Mouse (Mus musculus): Measurements from ENCODE around the gene Atl3. TPM values are rescaled to one million over a fixed set of nuclear protein-coding genes. Genes with fewer than 3 reads are reported as not detected.

Atl3 gene
- polyA plus RNA-seq (2014; fragmentation: Illumina TruSeq; extraction: RNeasy Lipid Tissue Mini Kit (QIAGEN cat#74804); ENCODE audit: low read depth, low replicate concordance), result 415 TPM

DNA sequence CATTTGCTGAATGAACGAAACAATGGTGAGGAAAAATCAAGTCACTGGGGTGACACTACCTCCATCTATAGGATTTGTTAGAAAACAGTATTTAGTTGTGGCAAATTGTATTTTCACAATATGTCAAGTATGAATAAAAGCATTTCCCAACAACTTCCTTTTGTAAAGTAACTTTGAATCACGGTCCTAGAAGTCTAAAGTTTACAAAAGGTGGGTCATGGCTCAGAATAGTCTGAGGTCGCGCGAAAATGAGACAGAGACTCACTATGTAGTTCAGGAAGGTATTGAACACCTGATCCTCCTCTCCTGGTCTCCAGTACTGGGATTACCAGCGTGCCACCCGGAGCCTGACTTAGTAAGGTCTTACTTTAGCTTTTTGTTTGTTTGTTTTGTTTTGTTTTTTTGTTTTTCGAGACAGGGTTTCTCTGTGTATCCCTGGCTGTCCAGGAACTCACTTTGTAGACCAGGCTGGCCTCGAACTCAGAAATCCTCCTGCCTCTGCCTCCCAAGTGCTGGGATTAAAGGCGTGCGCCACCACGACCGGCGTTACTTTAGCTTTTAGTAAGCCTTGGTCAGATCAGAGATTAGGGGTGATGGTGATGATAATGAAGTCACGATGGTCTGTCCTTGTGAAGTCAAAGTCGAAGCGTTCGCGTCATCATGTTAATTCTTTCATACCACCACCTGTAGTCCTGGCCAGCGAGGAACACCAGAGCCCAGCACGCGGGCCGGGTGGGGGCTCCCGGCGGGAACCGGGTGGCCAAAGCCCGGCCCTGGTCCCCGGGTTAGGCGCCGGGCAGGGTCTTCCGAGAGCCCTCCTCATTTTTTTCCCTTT lies at the start of gene Atl3:
TSS of gene Atl3 (plus strand) at position 689 of the 835 bp plus-strand sequence.

DNA sequence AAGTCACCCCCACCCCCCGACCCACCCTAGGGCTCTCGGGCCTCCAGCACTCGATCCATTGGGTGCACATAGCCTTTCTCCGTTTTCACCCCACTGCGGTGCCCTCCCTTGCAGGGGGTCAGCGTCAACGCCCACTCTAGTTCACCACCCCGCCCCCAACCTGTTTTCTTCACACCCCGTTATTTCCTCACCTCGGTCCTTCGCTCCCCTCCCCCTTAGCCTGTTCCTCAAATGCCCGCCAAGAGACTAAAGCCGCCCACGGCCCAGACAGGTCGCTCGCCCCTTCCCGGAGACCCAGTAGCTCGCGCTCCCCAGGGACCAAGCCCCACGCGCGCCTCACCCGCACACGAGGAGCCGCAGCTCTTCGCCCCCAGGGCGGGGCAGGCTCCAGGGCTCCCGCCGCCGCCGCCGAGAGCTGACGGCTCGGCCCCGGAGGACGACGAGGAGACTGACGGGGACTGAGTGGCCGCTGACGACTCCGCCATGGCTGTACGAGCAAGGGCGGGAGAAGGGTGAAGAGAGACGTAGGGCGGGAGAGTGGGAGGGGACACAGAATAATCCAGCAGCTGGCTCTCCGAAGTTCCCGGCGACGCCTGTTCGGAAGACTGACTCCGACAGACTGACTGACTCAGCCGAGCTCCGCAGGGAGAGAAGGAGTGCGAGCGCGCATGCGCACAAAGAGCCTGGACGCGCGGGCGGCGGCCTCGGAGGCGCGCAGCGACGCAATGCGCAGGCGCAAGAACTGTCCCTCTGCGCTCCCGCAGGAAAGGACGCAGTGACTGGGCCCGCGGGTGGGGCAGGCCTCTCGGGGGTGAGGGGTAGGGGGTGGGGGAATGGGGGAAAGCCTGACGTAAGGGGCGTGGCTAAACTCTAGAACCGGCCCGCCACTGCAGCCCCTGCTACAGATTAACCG lies 11.0 kb upstream of the Atl3 start, which contains the start of gene Rtn3:
TSS of gene Rtn3 (minus strand) at position 683 of the 913 bp plus-strand sequence.

DNA sequence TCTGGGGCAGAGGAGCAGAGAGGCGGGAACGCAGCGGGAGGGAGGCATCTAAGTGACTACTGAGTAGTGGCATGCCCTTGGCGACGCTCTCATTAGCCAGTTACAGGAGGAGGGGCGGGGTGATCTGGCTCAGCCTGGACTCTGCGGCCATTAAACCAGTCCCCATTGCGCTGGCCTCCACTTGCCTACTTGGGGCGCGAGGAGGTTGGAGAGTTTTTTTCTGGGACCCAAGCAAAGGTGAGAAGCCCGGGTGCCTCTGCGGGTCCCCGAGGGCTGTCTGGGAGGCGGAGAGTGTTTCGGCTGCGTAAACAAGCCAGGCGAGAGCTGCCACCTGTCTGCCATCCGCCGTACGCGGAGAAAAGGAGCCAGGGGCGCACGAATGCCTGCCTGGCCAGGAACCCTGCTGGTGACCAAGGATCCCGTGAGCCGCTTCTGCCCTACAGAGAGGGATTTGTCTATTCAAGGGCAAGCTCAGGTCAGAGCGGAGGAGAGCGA lies 63.5 kb downstream of the Atl3 start, which contains the start of gene Pla2g16:
TSS of gene Pla2g16 (plus strand) at position 132 of the 495 bp plus-strand sequence.

Other genes with a start within 250 kb of the Atl3 start
- 0.29 TPM for gene Rcor2, start 226.7 kb upstream of the Atl3 start, polyA plus RNA-seq (2014; fragmentation: Illumina TruSeq; extraction: RNeasy Lipid Tissue Mini Kit (QIAGEN cat#74804); ENCODE audit: low read depth, low replicate concordance)
- 46.7 TPM for gene Mark2, start 152.2 kb upstream of the Atl3 start, polyA plus RNA-seq (2014; fragmentation: Illumina TruSeq; extraction: RNeasy Lipid Tissue Mini Kit (QIAGEN cat#74804); ENCODE audit: low read depth, low replicate concordance)
- gene Spindoc, start 111.0 kb upstream of the Atl3 start, polyA plus RNA-seq (2014; fragmentation: Illumina TruSeq; extraction: RNeasy Lipid Tissue Mini Kit (QIAGEN cat#74804); ENCODE audit: low read depth, low replicate concordance), result 3.2 TPM
- 0.95 TPM for gene 2700081O15Rik, start 76.4 kb upstream of the Atl3 start, polyA plus RNA-seq (2014; fragmentation: Illumina TruSeq; extraction: RNeasy Lipid Tissue Mini Kit (QIAGEN cat#74804); ENCODE audit: low read depth, low replicate concordance)
- gene Rtn3, start 10.8 kb upstream of the Atl3 start, polyA plus RNA-seq (2014; fragmentation: Illumina TruSeq; extraction: RNeasy Lipid Tissue Mini Kit (QIAGEN cat#74804); ENCODE audit: low read depth, low replicate concordance), result 277 TPM
- gene Pla2g16, start 63.4 kb downstream of the Atl3 start, polyA plus RNA-seq (2014; fragmentation: Illumina TruSeq; extraction: RNeasy Lipid Tissue Mini Kit (QIAGEN cat#74804); ENCODE audit: low read depth, low replicate concordance), result 1.7 TPM
- 0.31 TPM for gene Lgals12, start 113.2 kb downstream of the Atl3 start, polyA plus RNA-seq (2014; fragmentation: Illumina TruSeq; extraction: RNeasy Lipid Tissue Mini Kit (QIAGEN cat#74804); ENCODE audit: low read depth, low replicate concordance)
- 437 TPM for gene Hrasls5, start 118.5 kb downstream of the Atl3 start, polyA plus RNA-seq (2014; fragmentation: Illumina TruSeq; extraction: RNeasy Lipid Tissue Mini Kit (QIAGEN cat#74804); ENCODE audit: low read depth, low replicate concordance)
- not detected for gene Slc22a19, start 217.3 kb downstream of the Atl3 start, polyA plus RNA-seq (2014; fragmentation: Illumina TruSeq; extraction: RNeasy Lipid Tissue Mini Kit (QIAGEN cat#74804); ENCODE audit: low read depth, low replicate concordance)

All from testis, adult 10 weeks (tissue).